Mouse (Mus musculus): ENCODE results near the gene Cx3cr1. TPM values are rescaled to one million over a fixed set of nuclear protein-coding genes. Genes with fewer than 3 reads are reported as not detected.

The Cx3cr1 gene
- polyA plus RNA-seq, 1 experiment from 2014 or later = 7.4 TPM

DNA sequence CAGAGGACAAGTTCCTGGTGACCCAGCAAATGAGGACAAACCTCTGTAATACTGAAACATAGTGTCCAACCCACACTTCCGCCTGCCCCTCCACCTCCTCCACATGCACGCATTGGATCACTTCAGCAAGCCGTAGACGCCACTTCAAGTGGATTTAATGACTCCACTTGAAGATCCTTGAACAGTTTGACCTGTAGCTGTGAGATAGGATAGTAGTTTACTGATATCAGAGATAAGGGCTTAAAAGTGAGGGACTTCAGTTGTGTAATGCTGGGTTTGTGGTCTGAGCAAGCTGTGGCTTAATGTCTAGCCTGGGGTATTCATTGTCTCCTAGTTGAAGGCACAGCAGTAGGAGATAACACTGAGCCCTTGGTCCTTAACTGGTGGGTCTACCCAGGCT lies 146.2 kb downstream of the Cx3cr1 start:
- Histone ChIP-seq H3K9me3 (ENCODE audit: control insufficient read depth, low read length) (no peaks in the 10 kb centered on the region), H3K27ac (ENCODE audit: low read depth, low read length) (no peak overlapping the region), H3K4me3 (ENCODE audit: low read length) (no peak overlapping the region), H3K4me2 (replicated peaks; ENCODE audit: low read depth, low read length) (no peak overlapping the region), H3K27me3 (ENCODE audit: control insufficient read depth, insufficient read depth, low read length) (no peaks in the 10 kb centered on the region), H3K4me1 (ENCODE audit: control insufficient read depth, insufficient read depth, low read length) (no peaks in the 10 kb centered on the region), H3K9ac (ENCODE audit: low read depth, low read length) (no peak overlapping the region), H3K36me3 (ENCODE audit: control insufficient read depth, insufficient read depth, low read length) (peaks cover 91% of the 10 kb centered on the region)
- ATAC-seq (ENCODE audit: low FRiP score, low TSS enrichment) = no peak
- 91% methylated on average over 4 of the region's 4 CpGs for WGBS

DNA sequence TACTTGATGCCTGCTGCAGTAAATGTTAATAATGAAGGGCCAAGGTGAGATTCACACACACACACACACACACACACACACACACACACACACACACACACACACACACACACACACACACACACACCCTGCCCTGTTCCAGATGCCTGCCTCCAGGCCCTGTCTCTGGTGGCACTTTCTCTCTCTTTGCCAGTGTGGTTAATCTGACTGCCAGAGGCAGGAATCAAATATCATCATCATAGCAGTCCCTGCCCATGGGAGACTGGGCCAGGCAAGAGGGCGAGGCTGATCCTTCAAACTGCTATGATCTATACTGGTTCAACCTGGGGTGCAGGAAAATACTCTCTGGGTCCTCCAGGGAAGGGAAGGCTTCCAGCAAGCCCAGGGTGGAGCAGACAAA lies 149.8 kb downstream of the Cx3cr1 start:
- no peaks in the 10 kb centered on the region for H3K27me3 ChIP-seq (ENCODE audit: control insufficient read depth, insufficient read depth, low read length)
- no peak overlapping the region for H3K4me2 ChIP-seq (replicated peaks; ENCODE audit: low read depth, low read length)
- no peak overlapping the region for H3K9ac ChIP-seq (ENCODE audit: low read depth, low read length)
- ATAC-seq (ENCODE audit: low FRiP score, low TSS enrichment) = no peak
- H3K9me3 ChIP-seq (ENCODE audit: control insufficient read depth, low read length) = no peaks in the 10 kb centered on the region
- 84% methylated on average over 1 of the region's 1 CpGs for WGBS
- H3K4me3 ChIP-seq (ENCODE audit: low read length) = no peak overlapping the region
- H3K4me1 ChIP-seq (ENCODE audit: control insufficient read depth, insufficient read depth, low read length) = no peaks in the 10 kb centered on the region
- H3K36me3 ChIP-seq (ENCODE audit: control insufficient read depth, insufficient read depth, low read length) = peaks cover 85% of the 10 kb centered on the region
- H3K27ac ChIP-seq (ENCODE audit: low read depth, low read length) = no peak overlapping the region

DNA sequence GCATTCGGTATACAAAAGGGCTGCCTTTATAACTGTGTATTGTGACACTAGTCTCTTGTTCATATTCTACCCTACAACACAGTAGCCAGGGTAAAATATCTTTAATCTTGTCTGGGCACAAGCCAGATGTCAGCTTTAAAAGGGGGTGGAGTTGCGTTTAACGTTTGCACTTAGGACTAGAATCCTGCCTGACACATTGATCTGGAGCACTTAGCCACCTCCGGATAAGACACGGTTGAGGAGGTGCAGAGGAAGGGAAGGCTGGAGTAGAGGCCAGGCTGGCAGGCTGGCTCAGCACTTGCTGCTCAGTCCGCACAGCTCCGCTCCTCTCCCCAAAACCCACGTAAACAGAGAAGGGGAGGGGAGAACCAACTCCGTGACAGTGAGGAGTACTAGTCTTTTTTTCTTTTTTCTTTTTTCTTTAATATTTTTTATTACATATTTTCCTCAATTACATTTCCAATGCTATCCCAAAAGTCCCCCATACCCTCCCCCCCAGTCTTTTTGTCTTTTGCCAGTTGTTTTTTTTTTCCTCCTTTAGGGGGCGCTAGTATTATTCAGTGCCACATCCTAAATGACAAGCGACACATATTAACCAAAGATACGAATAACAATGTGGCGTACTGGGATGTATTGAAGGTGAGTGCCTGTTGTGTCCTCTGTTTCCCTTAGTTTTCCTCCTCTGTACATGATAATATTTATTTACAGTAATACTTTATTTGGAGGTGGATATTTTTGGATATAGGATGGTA lies 156.4 kb downstream of the Cx3cr1 start:
- no peak overlapping the region for H3K27ac ChIP-seq (ENCODE audit: low read depth, low read length)
- no peak overlapping the region for H3K9ac ChIP-seq (ENCODE audit: low read depth, low read length)
- no peak overlapping the region for H3K4me3 ChIP-seq (ENCODE audit: low read length)
- peaks cover 87% of the 10 kb centered on the region for H3K36me3 ChIP-seq (ENCODE audit: control insufficient read depth, insufficient read depth, low read length)
- WGBS = 76% methylated on average over 12 of the region's 13 CpGs
- H3K9me3 ChIP-seq (ENCODE audit: control insufficient read depth, low read length) = no peaks in the 10 kb centered on the region
- no peak overlapping the region for H3K4me2 ChIP-seq (replicated peaks; ENCODE audit: low read depth, low read length)
- H3K27me3 ChIP-seq (ENCODE audit: control insufficient read depth, insufficient read depth, low read length) = no peaks in the 10 kb centered on the region
- no peak for ATAC-seq (ENCODE audit: low FRiP score, low TSS enrichment)
- no peaks in the 10 kb centered on the region for H3K4me1 ChIP-seq (ENCODE audit: control insufficient read depth, insufficient read depth, low read length)

DNA sequence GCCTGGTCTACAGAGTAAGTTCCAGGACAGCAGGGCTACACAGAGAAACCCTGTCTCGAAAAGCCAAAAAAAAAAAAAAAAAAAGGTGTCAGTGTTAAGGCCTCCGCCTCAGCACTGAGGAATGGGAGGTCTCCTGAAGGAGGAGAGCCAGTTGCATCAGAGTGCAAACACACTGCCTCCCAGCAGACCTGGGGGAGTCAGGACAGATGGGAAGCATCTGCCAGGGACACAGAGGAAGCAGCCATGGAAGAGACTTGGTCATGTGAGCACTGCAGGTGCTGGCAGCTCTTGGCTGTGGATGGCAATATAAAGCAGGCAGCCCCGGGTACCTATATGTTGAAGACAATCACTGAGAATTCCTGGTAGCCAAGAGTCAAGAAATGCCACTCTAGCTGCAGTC lies 159.7 kb downstream of the Cx3cr1 start:
- Histone ChIP-seq H3K4me1 (ENCODE audit: control insufficient read depth, insufficient read depth, low read length) (no peaks in the 10 kb centered on the region), H3K27ac (ENCODE audit: low read depth, low read length) (no peak overlapping the region), H3K27me3 (ENCODE audit: control insufficient read depth, insufficient read depth, low read length) (no peaks in the 10 kb centered on the region), H3K36me3 (ENCODE audit: control insufficient read depth, insufficient read depth, low read length) (peaks cover 94% of the 10 kb centered on the region), H3K4me3 (ENCODE audit: low read length) (no peak overlapping the region), H3K9me3 (ENCODE audit: control insufficient read depth, low read length) (no peaks in the 10 kb centered on the region), H3K9ac (ENCODE audit: low read depth, low read length) (no peak overlapping the region), H3K4me2 (replicated peaks; ENCODE audit: low read depth, low read length) (no peak overlapping the region)
- WGBS = 83% methylated on average over 3 of the region's 3 CpGs
- ATAC-seq (ENCODE audit: low FRiP score, low TSS enrichment) = no peak

DNA sequence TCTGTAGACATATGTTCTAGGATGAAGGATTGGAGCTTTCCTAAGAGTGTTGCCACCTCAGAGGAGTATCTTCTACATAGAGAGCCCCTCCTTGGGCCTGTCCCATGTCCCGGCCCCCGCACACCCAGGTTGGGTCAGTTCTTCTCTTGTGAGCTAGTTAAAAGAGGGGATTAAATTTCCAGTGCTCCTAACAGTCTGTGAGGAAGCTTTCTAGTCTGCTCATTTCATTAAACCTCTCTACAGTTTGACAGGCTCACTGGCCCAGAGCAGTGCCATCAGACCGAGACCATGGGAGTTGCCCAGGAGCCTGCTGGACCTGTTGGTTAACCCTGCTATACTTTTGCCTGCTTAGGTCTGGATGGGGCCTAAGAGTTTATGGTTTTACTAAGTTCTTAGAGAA lies 161.0 kb downstream of the Cx3cr1 start:
- WGBS = 64% methylated on average over 3 of the region's 3 CpGs
- Histone ChIP-seq H3K4me3 (ENCODE audit: low read length) (no peak overlapping the region), H3K36me3 (ENCODE audit: control insufficient read depth, insufficient read depth, low read length) (peaks cover 94% of the 10 kb centered on the region), H3K4me1 (ENCODE audit: control insufficient read depth, insufficient read depth, low read length) (no peaks in the 10 kb centered on the region), H3K27ac (ENCODE audit: low read depth, low read length) (no peak overlapping the region), H3K4me2 (replicated peaks; ENCODE audit: low read depth, low read length) (no peak overlapping the region), H3K9ac (ENCODE audit: low read depth, low read length) (no peak overlapping the region), H3K9me3 (ENCODE audit: control insufficient read depth, low read length) (no peaks in the 10 kb centered on the region), H3K27me3 (ENCODE audit: control insufficient read depth, insufficient read depth, low read length) (no peaks in the 10 kb centered on the region)
- peak; percentile 87 for ATAC-seq (ENCODE audit: low FRiP score, low TSS enrichment)

DNA sequence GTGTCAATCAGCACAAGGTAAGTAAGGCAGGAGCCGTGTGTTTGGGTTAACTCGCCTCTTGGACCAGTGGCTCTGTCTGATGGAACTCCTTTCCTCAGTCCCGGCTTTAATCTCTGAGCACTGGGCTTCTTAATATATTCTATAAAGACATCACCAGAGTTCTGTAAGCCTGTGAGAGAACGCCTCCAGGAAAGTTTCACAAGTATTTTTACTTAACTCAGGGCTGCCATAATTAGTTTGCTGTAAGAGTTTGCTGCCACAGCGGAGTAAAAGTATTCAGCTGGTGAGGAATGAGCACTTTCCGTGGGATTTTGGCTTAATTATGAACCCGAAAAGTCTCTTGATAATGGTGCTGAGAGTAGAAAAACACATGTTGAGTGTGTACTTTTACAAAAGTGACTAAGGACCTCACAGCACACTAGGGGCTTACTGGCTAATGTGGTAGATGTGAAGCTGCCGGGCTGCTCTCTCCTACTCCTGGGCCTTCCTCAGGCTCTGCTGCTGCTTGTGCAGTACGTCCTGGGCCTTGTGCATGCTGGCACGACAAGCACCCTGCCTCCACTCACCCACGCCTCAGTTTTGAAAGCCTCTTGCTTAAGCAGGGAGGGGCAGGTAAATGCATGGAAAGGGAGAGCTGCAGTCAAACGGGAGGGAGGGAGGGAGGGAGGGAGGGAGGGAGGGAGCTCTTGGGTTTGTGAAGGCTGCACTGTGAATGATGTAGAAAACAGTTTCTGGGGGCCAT lies 167.1 kb downstream of the Cx3cr1 start:
- Histone ChIP-seq H3K9ac (ENCODE audit: low read depth, low read length) (no peak overlapping the region), H3K9me3 (ENCODE audit: control insufficient read depth, low read length) (no peaks in the 10 kb centered on the region), H3K4me2 (replicated peaks; ENCODE audit: low read depth, low read length) (no peak overlapping the region), H3K27me3 (ENCODE audit: control insufficient read depth, insufficient read depth, low read length) (no peaks in the 10 kb centered on the region), H3K27ac (ENCODE audit: low read depth, low read length) (no peak overlapping the region), H3K4me1 (ENCODE audit: control insufficient read depth, insufficient read depth, low read length) (no peaks in the 10 kb centered on the region), H3K4me3 (ENCODE audit: low read length) (no peak overlapping the region), H3K36me3 (ENCODE audit: control insufficient read depth, insufficient read depth, low read length) (peaks cover 58% of the 10 kb centered on the region)
- WGBS = 86% methylated on average over 12 of the region's 12 CpGs
- ATAC-seq (ENCODE audit: low FRiP score, low TSS enrichment) = no peak

DNA sequence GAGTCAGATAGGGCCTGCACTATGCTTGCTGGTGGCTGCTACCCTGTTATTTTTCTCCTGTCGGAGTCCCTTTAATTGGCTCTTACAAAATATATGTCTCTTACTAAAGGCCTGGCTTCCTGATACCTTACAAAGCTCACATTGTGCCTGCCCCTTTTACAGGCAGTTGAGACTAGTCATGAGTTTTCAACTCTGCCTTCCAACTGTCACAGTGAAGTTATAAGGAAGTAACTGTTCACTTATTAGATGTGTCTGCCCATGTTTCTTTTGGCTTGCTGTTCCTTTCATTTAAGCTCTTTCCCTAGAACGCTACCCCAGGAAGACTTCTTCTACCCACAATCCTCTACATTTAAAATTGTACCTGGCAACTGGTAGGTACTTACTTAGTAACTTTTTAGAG lies 170.2 kb downstream of the Cx3cr1 start:
- H3K9me3 ChIP-seq (ENCODE audit: control insufficient read depth, low read length) = no peaks in the 10 kb centered on the region
- H3K27ac ChIP-seq (ENCODE audit: low read depth, low read length) = no peak overlapping the region
- no peak overlapping the region for H3K4me2 ChIP-seq (replicated peaks; ENCODE audit: low read depth, low read length)
- peaks cover 28% of the 10 kb centered on the region for H3K36me3 ChIP-seq (ENCODE audit: control insufficient read depth, insufficient read depth, low read length)
- no peak for ATAC-seq (ENCODE audit: low FRiP score, low TSS enrichment)
- H3K27me3 ChIP-seq (ENCODE audit: control insufficient read depth, insufficient read depth, low read length) = no peaks in the 10 kb centered on the region
- no peak overlapping the region for H3K9ac ChIP-seq (ENCODE audit: low read depth, low read length)
- H3K4me1 ChIP-seq (ENCODE audit: control insufficient read depth, insufficient read depth, low read length) = peaks cover 8% of the 10 kb centered on the region; the same call in 1 of the 2 replicates
- no peak overlapping the region for H3K4me3 ChIP-seq (ENCODE audit: low read length)
- WGBS = 93% methylated on average over 2 of the region's 2 CpGs

DNA sequence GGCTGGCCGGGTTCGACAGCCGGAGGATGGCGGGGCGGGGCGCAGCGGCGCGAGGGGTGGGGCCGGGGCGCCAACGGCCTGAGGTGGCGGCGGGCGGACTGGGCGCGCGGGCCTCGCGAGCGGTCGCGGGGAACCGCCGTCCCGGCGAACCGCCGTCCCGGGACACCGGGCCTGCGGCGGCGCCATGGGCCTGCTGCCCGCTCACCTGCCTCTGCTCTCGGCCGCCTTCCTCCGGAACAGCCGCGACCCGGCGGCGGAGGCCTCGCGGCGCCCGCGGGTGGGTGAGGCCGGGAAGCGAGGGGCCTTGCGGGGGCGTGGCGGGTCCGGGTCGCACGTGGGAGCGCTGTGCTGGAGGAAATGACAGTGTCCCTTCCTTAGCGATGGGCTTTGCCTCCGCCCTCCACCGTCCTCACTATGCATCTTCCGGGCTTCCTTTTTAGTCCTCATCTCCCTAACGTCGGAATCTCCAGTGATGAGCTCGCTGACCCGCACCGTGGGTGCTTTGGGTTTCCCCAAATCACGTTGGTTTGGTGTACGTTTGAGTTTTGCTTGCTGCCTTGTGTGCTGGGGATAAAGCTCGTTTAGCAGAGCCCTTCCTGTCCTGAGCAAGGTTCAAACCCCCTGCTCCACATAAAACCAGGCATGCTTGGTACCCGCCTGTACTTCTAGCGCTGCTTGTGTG lies 174.5 kb downstream of the Cx3cr1 start:
- 1% methylated on average over 31 of the region's 71 CpGs for WGBS
- Histone ChIP-seq H3K9ac (ENCODE audit: low read depth, low read length) (peak overlapping the region; percentile 87), H3K27ac (ENCODE audit: low read depth, low read length) (peak overlapping the region; percentile 70), H3K9me3 (ENCODE audit: control insufficient read depth, low read length) (no peaks in the 10 kb centered on the region), H3K4me3 (ENCODE audit: low read length) (peak overlapping the region; percentile 96), H3K4me1 (ENCODE audit: control insufficient read depth, insufficient read depth, low read length) (peaks cover 8% of the 10 kb centered on the region; the same call in 1 of the 2 replicates), H3K36me3 (ENCODE audit: control insufficient read depth, insufficient read depth, low read length) (peaks cover 4% of the 10 kb centered on the region; the same call in 1 of the 2 replicates), H3K27me3 (ENCODE audit: control insufficient read depth, insufficient read depth, low read length) (no peaks in the 10 kb centered on the region), H3K4me2 (replicated peaks; ENCODE audit: low read depth, low read length) (peak overlapping the region; percentile 89)
- ATAC-seq (ENCODE audit: low FRiP score, low TSS enrichment) = peak; percentile 75
